Comparison of ENCODE assay signal across 9 mouse cellular contexts in the genomic region with DNA sequence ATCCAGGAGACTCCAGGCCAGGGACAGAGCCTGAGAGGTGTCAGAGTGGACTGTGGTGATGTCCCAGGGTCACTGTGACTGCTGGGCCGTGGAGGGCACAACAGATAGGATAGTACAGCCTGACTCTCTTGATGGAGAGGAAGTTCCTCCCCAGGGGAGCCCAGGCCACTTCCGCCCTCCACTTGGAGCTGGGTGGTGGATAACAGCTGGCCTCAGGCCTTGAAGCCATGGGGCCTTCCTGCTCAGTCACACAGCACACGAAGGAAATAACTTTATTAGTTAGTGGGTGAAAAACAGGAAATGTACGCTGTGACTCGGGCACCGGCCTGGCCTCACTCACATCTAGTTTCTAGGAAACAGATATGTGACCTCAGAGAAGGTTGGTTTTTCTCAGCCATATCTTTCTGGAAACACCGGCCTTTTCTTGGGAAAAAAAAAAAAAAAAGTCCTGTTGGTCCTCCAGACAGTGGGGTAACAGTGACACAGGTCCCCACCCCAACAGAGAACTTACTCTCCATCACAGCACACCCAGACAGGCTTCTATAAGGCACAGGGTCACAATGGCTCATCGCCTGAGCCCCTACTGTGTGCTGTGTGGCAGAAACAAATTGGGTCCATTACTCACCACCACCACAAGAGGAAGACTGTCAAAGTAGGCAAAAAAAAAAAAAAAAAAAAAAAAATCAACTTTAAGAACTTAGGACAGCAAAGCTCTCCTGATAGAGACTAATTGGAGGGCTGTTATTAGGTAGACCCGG.
DNase-seq lines count a peak whose midpoint lies in the region; ATAC-seq lines count a peak whose summit lies in the region.
"Had no signal": no experiment of that assay in that cellular context is flagged by ENCODE, and none has a peak within 500 bp of the region (broad histone marks: within the 10 kb centered on the region; RNA-seq: fewer than 3 reads in every experiment).

No protein-coding gene starts in this region.

- H3K4me1 ChIP-seq in lung, embryonic 15.5 days = peaks cover 37% of the 10 kb centered on the region
- peaks cover 5% of the 10 kb centered on the region for H3K4me1 ChIP-seq in liver, embryonic 13.5 days (replicated peaks)
- H3K4me1 ChIP-seq: midbrain, embryonic 12.5 days had no signal

- peak; percentile 39; the same call in 1 of the 2 replicates for ATAC-seq in lung, embryonic 15.5 days (ENCODE audit: borderline replicate concordance, extremely low read depth, low FRiP score, low TSS enrichment)
- peak; percentile 82 for ATAC-seq in liver, embryonic 13.5 days (ENCODE audit: low read depth)

- no peak for DNase-seq in lung, postnatal 14 days
- peak; percentile 86 for DNase-seq in induced T-regulatory cell, adult 2 months (ENCODE audit: low read depth)
- DNase-seq in liver, embryonic 13.5 days = peak; percentile 8
- DNase-seq in thymus, postnatal 36 days = peak; percentile 44 to 70
- no peak for DNase-seq in cerebellum, adult 11 months
- no peak for DNase-seq in gastrocnemius, adult 18-20 months (ENCODE audit: low spot score)
- no peak for DNase-seq in frontal cortex, postnatal 14 days (ENCODE audit: low spot score in 2 of 2)

- no peak overlapping the region for H3K4me3 ChIP-seq in lung, embryonic 15.5 days
- no peak overlapping the region for H3K4me3 ChIP-seq in liver, embryonic 13.5 days (replicated peaks)
- H3K4me3 ChIP-seq: midbrain, embryonic 12.5 days had no signal

- WGBS in lung, embryonic 15.5 days = 56% methylated on average over 9 of the region's 9 CpGs
- 28% methylated on average over 9 of the region's 9 CpGs for WGBS in liver, embryonic 13.5 days (ENCODE audit: insufficient replicate concordance)

- no peaks in the 10 kb centered on the region for H3K27me3 ChIP-seq in lung, embryonic 15.5 days
- no peaks in the 10 kb centered on the region for H3K27me3 ChIP-seq in liver, embryonic 13.5 days
- H3K27me3 ChIP-seq: midbrain, embryonic 12.5 days had no signal

- no peak overlapping the region for H3K4me2 ChIP-seq in lung, embryonic 15.5 days
- H3K4me2 ChIP-seq in liver, embryonic 13.5 days = no peak overlapping the region
- H3K4me2 ChIP-seq: midbrain, embryonic 12.5 days had no signal

- H3K27ac ChIP-seq in lung, embryonic 15.5 days = peak overlapping the region; percentile 31; the same call in 1 of the 2 replicates
- peak overlapping the region; percentile 55 for H3K27ac ChIP-seq in liver, embryonic 13.5 days
- H3K27ac ChIP-seq: midbrain, embryonic 12.5 days had no signal

- no peaks in the 10 kb centered on the region for H3K9me3 ChIP-seq in lung, embryonic 15.5 days
- no peaks in the 10 kb centered on the region for H3K9me3 ChIP-seq in liver, embryonic 13.5 days (replicated peaks)
- H3K9me3 ChIP-seq: midbrain, embryonic 12.5 days had no signal

- no peaks in the 10 kb centered on the region for H3K36me3 ChIP-seq in lung, embryonic 15.5 days
- H3K36me3 ChIP-seq in liver, embryonic 13.5 days = no peaks in the 10 kb centered on the region
- H3K36me3 ChIP-seq: midbrain, embryonic 12.5 days had no signal

- H3K9ac ChIP-seq in lung, embryonic 15.5 days = no peak overlapping the region
- H3K9ac ChIP-seq in liver, embryonic 13.5 days = no peak overlapping the region
- H3K9ac ChIP-seq: midbrain, embryonic 12.5 days had no signal

Comparison
In these comparisons a context has a peak if more than half of its experiments do, and no peak if none do; other contexts are left out.
1. DNase-seq: peak in induced T-regulatory cell, adult 2 months (single experiment), liver, embryonic 13.5 days (single experiment) and thymus, postnatal 36 days (2 of 2); none in lung, postnatal 14 days (single experiment), cerebellum, adult 11 months (single experiment), gastrocnemius, adult 18-20 months (single experiment) and frontal cortex, postnatal 14 days (0 of 2).